Mouse (Mus musculus): ENCODE data around the gene Pld4. TPM values are rescaled to one million over a fixed set of nuclear protein-coding genes. Genes with fewer than 3 reads are reported as not detected.
A peak's percentile ranks its signal among the peaks of the same experiment; 100 is the strongest.

Pld4 gene
- 10 to 100 TPM; 10.8 to 13.4 TPM for total RNA-seq (2021)
- long read RNA-seq, experiment 1, transcript Pld4-201 (11 exons, 1,982 nt), result major isoform, 8 of 19 reads
- long read RNA-seq, experiment 1, partial matches to known transcripts, result 10 of 19 reads
- long read RNA-seq, experiment 1, other reads (novel, unspliced or antisense), result 1 of 19 reads
- long read RNA-seq, experiment 2, partial matches to known transcripts, result 4 of 6 reads
- long read RNA-seq, experiment 2, other reads (novel, unspliced or antisense), result 1 of 6 reads

DNA sequence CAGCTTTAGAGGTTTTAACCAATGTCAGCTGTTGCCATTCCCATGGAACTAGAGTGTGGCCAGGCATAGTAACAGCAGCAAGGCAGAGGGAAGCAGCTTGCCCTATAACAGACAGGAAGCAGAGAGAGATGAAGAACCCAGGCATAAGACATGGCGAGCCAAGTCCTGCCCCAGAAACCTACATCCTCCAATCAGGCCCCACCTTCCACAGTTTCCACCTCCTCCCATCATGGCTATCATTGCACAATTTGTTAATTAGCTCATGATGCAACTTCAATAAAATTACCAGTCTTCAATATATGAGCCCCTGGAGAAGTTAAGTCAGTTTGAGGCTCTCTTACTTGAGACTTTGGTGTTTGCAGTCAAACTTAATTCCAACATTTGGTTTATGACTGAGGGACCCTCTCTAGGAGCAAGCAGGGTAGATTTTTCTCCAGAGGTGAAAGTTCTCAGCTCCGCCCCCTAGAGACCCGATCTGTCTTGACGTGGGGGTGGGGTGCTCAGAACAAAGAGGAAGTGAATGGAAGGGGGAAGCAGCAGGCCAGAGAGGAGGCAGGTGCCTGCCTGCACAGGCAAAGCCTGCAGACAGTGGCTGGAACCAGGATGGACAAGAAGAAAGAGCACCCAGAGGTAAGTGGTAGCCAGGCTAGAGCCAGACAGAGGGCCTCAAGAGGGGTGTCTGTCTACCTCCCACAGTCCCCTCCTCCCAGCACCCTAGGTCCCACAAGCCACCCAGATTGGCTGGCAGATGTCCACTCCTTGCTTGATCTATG is at the start of gene Pld4:
TSS of gene Pld4 (plus strand) at position 502 of the 773 bp plus-strand sequence.
- DNase-seq, result no peak

GRCm38 (mm10) chr12:112713984-112714383 is 46.5 kb upstream of the Pld4 start:
- no peak for DNase-seq

- DNase-seq, result peak; percentile 71
Measured at GRCm38 (mm10) chr12:112717140-112717539, 43.3 kb upstream of the Pld4 start.

DNA sequence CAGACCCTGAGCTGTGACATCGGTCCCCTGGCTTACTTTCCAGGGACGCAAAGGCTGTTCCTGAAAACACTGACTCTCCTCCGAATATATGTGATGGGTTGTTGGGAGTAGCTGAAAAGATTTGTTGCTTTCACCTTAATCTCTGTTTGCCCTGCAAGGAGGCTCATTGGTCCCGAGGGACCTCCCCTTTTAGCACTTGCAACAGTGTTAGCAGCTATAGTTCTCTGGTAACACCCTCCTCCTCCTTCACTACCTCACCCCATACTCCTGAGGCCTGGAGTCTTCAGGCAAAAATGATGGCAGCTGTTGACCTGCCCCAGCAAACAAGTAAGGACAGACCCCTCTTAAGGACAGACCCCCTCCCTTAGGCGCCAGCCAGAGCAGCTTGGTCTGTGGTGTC is 41.5 kb upstream of the Pld4 start:
- DNase-seq, result no peak

GRCm38 (mm10) chr12:112720216-112720615 is 40.2 kb upstream of the Pld4 start, which contains the start of gene Cep170b:
Cep170b (plus strand) TSS chr12:112720455.
- no peak for DNase-seq

DNA sequence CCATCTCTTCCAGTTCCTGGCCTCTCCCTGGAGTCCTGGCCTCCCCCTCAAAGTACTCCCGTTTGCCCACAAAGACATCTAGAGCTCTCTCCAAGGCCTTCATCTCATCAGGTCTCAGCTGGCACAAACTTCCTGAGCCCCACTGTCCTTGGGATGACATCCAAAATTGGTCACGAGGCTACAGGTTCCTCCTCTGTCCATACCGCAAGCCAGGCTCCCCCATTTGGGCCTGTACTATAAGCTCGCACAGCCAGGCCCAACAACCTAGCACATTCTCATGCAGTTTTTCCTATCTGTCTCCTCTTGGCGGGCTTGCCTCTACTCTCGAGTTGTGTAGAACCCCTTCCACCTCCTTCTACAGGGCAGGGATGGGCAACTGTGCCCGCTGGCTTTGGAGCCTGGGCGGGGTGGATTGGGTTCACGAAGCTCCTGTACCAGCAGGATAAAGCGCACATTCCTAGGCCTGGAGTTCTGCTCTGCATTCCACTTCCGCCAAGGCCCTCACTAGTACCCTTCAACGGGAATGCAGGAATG is 39.5 kb upstream of the Pld4 start:
- peak; percentile 60 for DNase-seq

- peak; percentile 79 for DNase-seq
Measured at GRCm38 (mm10) chr12:112721424-112722239, 38.8 kb upstream of the Pld4 start.

- peak; percentile 79 for DNase-seq
Measured at GRCm38 (mm10) chr12:112722240-112723027, 38.0 kb upstream of the Pld4 start.

GRCm38 (mm10) chr12:112723028-112723330 is 37.5 kb upstream of the Pld4 start:
- DNase-seq, result no peak

GRCm38 (mm10) chr12:112723445-112723844 is 37.0 kb upstream of the Pld4 start:
- no peak for DNase-seq

GRCm38 (mm10) chr12:112724077-112724805 is 36.2 kb upstream of the Pld4 start:
- DNase-seq, result peak; percentile 82

DNA sequence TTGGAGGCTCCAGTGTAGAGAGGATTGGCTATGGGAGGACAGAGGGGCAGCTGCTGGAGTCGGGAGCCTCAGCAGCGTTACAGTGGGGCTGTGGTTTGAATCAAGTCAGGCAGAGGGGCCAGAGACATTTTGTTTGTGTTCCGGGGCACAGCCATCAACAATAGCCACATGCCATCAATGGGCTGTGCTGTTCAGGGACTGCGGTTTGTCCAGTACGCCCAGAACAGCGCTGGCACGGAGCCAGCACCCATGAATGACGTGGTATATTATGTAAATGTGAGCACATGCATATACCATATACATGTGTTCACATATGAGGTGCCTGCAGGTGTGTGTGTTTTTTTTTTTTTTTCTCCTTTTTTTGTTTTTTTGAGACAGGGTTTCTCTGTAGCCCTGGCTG is 32.7 kb upstream of the Pld4 start:
- no peak for DNase-seq

GRCm38 (mm10) chr12:112730808-112731207 is 29.6 kb upstream of the Pld4 start:
- DNase-seq, result no peak

DNA sequence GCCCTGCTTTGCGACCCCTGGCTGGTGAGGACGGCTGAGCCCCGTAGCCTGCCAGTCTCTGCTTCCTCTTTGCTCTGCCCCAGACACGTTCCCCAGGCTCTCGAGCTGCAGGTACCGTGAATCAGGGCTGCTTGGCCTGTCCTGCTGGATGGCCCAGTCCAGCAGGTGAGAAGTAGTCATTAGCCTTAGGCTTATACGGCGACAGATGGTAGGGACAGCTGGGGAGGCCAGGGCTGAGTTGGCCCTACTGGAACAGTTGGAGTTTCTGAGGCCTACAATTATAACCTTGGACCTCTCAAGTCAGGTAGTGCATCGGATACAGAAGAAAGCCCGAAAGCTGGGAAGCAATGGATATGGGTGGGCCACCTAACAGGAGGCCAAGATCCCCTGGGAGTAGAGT is 27.9 kb upstream of the Pld4 start:
- no peak for DNase-seq

- no peak for DNase-seq
Measured at GRCm38 (mm10) chr12:112734108-112734820, 26.2 kb upstream of the Pld4 start.

- DNase-seq, result no peak
Measured at GRCm38 (mm10) chr12:112734881-112735655, 25.4 kb upstream of the Pld4 start.

DNA sequence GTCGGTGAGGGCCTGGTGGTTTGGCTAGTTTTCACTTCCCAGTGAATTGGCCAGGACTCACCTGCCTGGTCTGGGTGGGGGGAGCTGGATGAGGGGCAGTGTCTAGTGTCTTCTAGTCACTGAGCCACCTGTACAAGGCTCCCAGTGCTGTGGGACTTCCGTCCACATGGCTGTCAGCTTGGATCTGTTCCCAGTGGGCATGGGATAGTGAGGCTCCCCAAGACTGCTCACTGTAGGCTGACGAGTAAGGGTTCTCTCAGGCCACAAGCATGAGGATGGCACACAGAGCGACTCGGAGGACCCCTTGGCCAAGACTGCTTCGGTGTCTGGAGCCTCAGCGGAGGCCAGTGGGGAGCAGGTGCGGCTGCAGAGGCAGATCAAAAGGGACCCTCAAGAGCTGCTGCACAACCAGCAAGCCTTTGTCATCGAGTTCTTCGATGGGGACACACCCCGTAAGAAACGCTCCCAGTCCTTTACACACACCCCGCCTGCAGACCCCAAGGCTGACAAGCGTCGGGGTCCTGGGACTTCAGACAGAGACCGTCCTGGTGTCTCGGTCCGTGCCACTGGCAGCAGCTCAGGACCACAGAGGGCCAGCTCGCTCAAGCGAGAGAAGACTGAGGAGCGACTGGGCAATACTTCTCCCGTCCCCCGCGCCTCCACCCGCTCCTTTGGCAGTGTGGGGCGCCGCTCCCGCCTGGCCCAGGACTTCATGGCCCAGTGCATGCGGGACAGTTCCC is 24.4 kb upstream of the Pld4 start:
- no peak for DNase-seq

GRCm38 (mm10) chr12:112736636-112736925 is 23.9 kb upstream of the Pld4 start:
- no peak for DNase-seq

DNA sequence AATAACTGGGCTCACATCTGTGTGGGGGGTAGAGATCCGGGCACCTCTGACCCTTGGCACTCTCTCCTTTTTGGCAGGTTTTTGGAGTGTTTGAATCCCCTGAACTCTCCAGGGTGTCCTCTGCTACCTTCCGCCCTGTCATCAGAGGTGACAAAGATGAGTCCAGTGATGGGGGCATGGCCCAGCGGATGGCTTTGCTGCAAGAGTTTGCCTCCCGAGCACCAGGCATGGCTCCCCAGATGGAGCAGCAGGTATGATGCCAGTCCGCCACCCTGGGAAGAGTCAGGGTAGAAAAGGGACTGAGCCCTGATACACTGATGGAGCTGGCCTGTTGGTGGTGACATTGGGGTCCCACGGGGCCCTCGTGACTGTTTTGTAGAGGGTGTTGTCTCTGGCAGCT is 23.4 kb upstream of the Pld4 start:
- DNase-seq, result no peak
